Mouse (Mus musculus): ENCODE results near the gene Pou6f1.
"Not testable (repeated sequence)": the region's sequence is repeated elsewhere in the genome, so short reads cannot be mapped to it uniquely, and the experiment has no call there.

Gene Pou6f1

DNA sequence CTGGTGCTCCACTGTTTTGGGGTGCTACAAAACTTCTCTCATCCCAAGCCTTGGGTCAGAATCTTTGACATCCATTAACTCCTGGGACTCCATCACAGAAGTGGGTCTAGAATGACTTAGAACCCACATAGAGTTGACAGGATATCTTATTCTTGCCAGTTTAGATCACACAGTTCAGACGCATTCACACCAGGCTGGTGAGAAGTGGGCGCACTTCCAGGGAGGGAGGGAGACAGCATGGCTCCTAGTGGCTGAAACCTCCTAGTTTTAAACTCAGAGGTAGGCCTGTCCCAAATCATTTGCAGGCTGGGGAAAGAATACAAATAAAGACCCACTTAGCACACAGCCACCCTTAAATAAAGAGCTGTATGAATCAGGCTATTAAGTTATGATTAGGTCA, 25.4 kb downstream of the Pou6f1 start:
- no peak for DNase-seq

DNA sequence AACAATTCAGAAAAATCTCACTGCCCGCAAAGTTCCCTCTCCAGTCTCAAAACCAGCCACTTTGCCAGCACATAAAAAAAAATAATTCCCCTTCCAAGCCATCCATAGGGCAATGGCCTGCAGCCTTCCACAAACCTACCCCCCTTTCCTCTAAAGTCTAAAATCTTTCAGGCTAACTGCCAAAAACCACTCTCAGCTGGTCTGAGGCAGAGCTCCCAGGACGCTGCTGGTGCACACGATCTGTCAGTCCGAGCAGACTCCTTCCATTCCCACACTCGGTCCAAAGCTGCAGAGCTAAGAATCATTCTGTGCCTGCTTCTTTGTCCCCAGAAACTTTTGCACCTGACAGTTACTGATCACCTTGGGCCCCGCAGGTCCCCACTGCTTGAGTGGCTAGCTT, 25.8 kb downstream of the Pou6f1 start:
- DNase-seq: no peak

DNA sequence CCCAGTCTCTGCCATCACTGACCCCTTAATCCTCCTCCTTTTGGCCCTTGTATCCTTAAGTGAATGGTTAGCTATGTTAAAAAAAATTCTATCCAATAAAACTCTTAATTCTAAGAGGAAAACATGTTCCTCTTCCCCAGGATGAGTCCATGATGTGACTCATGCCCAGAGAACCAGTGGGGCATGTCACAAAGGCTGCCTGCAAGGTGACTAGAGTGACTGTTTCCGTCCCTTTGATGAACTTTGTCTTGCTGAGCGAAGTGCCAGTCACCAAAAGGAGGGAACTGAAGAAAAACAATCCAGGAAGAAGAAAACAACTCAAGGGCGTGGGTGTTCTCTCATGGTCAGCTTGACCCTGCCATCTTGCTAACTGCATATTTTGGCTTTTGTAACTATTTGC, 30.5 kb downstream of the Pou6f1 start:
- no peak for DNase-seq

DNA sequence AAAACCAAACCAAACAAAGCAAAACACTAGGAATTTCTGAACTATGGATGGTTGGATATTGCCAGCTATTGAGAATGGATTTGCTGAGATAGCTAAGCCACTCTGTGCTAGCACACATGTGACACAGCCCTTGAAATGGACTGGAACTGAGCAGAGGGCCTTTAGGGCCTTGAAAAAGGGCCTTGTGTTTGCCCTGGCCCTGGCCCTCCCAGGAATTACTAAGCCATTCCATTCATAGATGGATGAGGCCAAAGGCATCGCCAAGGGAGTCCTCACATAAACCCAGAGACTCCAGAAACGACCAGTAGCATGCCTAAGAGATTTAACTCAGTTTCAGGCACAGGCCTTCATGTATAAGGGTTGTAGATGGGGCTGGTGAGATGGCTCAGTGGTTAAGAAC, 33.3 kb downstream of the Pou6f1 start:
- no peak for DNase-seq

DNA sequence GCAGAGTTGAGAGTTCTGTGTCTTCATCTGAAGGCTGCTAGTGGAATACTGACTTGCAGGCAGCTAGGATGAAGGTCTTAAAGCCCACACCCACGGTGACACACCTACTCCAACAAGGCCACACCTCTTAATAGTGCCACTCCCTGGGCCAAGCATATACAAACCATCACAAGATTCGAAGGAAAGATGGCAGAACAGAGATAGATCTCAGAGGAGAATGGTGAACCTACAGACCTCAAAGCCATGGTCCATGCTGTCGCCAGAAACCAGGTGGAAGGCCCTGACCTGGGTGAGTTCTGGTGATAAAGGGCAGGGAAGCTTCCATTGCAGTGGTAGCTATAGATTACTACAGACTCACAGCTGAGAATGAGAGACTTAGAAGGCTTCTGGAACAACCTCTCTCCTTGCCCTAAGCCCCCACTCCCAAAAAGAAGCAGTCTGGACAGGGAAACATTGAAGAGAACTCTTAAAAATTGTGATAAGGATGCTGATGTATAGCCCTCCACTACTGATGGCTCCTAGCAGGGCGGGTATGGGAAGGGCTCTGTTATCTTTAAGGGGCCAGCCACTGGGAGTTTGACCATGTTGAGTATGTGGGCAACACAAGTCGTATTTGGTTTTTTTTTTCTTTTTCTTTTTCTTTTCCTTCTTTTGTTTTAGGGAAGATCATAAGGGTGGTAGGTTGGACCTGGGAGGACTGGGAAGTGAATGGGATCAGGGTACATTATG, 41.9 kb downstream of the Pou6f1 start:
- no peak for DNase-seq

DNA sequence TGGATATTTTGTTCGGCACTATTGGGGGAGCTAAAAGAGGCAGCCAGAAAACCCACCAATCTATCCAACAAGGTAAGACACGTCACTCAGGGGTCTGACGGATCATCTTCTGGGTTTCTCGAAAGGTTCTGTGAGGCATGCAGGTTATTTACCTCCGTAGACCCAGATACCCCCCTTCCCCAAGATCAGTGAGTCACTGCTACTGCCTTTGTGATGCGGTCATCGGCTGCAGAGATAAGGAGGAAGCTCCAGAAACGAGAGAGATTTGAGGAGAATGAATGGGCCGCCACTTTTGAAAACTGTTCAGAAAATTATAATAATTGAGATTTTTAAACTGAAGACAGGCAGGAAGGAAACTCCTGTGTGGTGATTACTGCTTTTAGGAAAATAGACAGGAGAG, 43.4 kb downstream of the Pou6f1 start:
- no peak for DNase-seq

DNA sequence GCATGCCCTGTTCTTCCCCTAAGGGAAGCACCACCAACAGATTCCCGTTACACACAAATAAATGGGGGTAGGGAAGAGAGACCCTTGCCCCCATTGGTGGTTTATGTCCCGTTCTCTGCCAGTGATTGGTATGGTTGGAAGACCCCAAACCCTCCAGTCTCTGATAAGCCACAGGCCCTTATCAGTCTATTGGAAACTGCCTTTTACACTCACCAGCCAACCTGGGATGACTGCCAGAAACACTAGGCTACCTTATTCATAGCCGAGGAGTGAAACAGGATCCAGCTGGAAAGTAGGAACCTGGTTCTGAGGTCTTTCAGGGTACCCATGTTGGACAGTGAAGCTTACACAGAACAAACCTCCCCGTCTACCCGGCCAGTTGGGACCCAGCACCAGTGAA, 43.8 kb downstream of the Pou6f1 start:
- no peak for DNase-seq

- DNase-seq: peak; percentile 97
Measured at GRCm38 (mm10) chr15:100551326-100552307, 48.2 kb downstream of the Pou6f1 start, which contains the start of gene Tfcp2. TSS of gene Tfcp2 (minus strand) at chr15:100552008.

DNA sequence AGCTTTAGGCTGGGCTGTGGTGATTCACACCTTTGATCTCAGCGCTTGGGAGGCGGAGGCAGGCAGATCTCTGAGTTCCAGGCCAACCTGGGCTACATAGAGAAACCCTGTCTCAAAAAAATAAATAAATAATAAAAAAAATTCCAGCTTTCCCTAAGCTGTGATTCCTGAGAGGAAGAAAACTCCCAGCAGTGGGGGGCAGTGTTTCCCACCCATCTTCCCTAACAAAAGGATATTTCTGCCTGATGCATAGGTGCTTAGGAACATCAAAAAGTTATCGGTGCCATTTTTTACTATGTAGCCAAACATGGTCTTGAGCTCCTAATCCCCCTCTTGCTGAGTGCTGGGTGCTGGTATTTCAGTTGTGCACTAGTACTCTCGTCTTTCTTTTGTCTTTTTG, 49.5 kb downstream of the Pou6f1 start:
- DNase-seq: no peak

DNA sequence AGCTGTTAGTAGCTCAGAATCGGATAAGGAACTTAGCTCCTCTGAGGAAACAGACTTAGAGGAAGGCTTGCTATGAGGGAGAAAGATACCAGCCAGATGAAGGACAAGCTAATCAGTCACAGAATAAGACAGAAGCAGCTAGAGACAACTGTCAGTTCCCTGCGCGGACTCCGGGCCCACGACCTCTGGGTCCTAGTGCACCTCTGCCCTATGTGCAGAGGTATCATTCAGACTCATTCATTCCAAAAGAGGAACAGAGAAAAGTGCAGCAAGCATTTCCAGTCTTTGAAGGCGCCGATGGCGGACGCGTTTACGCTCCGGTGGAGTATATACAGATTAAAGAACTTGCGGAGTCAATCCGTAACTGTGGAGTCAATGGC, 56.1 kb downstream of the Pou6f1 start:
- DNase-seq: not testable (repeated sequence)

DNA sequence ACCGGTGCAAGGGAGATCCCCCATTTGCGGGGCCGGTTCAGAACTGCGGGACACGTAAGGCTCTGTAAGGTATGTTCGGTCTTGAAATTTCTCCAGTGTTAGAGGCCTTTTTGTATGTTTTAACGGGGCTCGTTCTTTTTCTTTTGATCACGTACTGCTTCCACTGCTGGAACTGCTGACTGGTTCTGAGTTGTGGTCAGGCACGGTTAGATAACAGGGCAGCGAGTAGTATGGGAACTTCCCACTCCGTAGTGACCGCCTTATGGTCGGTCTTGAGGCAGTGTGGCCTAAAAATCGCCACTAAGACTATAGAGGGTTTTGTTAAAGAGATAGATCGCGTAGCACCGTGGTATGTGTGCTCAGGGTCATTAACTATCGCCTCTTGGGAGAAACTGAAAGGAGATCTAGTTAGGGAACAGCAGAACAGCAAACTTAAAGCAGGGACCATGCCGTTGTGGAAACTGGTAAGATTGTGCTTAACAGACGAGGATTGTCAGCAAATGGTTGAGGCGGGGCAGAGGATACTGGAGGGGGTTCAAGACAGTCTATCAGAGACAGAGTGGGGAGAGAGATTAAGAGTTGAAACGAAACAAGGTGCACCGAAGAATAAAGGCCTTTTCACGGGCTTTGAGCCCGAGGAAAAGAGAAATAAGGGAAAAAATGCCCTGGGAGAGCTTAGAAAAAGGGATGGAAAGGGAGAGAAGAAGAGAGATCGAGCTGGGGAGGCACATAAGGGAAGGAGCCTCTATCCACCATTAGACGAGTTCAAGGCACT, 56.7 kb downstream of the Pou6f1 start:
- not testable (repeated sequence) for DNase-seq

DNA sequence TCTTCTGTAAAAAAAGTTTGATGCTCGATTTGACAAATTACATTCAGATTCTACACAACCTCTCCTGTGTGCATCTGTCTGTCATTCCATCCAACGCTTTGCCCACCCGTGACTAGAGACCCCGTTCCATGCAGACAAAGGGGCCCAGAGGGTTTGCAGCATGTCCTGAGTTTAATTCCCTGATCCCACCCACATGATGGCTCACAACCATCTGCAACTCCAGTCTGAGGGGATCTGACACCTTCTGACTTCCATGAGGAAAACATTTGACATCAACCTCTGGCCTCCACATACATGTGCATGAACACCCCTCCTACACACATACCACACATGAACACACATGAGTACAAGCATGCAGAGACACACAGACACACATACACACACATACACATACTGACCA, 58.4 kb downstream of the Pou6f1 start:
- DNase-seq: no peak

DNA sequence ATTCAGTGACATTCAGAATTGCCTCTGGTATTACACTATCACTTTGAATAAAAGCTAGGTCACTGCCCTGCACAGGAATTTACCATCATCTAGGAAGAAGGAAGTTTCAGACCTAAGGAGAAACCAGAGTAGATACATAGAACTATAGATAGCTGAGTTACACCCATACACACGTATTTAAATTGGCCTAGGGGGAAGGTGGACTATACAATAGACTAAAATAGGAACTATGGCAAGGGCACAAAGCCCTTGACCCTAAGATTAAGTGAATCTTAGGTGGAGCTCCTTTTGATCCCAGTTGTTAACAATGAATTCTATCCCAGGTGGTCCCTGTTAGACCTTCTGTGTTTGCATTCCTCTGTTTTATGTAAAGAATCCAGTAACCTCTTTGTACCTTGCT, 58.8 kb downstream of the Pou6f1 start:
- not testable (repeated sequence) for DNase-seq

GRCm38 (mm10) chr15:100539411-100539810, 60.4 kb downstream of the Pou6f1 start:
- peak; percentile 14 for DNase-seq

- peak; percentile 64 for DNase-seq
Measured at GRCm38 (mm10) chr15:100537913-100538312, 61.9 kb downstream of the Pou6f1 start.

DNA sequence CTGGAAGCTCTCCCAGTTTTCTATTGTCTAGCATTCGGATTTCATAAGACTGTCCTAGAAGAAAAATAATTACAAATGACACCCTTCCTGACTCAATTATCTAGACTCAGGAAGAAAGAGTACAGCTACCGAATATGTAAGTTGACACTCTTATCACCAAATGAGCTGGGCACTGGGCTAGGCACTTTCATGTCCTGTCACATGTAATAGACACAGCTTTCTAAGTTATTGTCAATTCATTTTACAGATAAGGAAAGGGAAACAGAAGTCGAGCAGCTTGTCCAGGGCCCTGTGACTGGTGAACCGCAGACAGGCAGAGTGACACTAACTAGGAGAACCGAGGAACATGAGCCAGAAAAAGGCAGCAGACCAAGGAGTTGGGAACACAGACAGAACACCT, 71.9 kb downstream of the Pou6f1 start:
- DNase-seq: no peak

GRCm38 (mm10) chr15:100525405-100525804, 74.4 kb downstream of the Pou6f1 start:
- DNase-seq: no peak
